Mouse (Mus musculus) cerebellum, adult 2 months (tissue): Measurements from ENCODE around the gene Araf.

ENCODE experiments used
- CTCF ChIP-seq: fragments of 200-500 bp; IDR thresholded peaks from 2 replicates; pipeline ENCODE4 v1.5.1; 2011; ENCODE audit warnings: low read depth, mild to moderate bottlenecking, control low read depth, low read length, moderate library complexity, borderline replicate concordance; ENCODE audit not compliant: insufficient read depth
- POLR2A ChIP-seq: fragments of 200-500 bp; IDR thresholded peaks from 2 replicates; pipeline ENCODE4 v1.6.1; 2011; ENCODE audit warnings: low read length, control low read depth, borderline replicate concordance; ENCODE audit not compliant: insufficient read depth

- no peak for TF ChIP-seq CTCF
- TF ChIP-seq POLR2A, result no peak
Observed at GRCm38 (mm10) chrX:20868091-20868490, 70.5 kb downstream of the Araf start.
